In genomic region chr9:40505471-40506312, GRCm38 (mm10) we compare ENCODE assay signal across 15 mouse cellular contexts. TPM values are rescaled to one million over a fixed set of nuclear protein-coding genes. Genes with fewer than 3 reads are reported as not detected.
A peak's percentile ranks its signal among the peaks of the same experiment; 100 is the strongest.
DNase-seq lines count a peak whose midpoint lies in the region; ATAC-seq and TF ChIP-seq lines count a peak whose summit lies in the region.
"Had no signal": no experiment of that assay in that cellular context is flagged by ENCODE, and none has a peak within 500 bp of the region (broad histone marks: within the 10 kb centered on the region; RNA-seq: fewer than 3 reads in every experiment).

No protein-coding gene starts in this region.

- no peaks in the 10 kb centered on the region for H3K36me3 ChIP-seq in macrophage (ENCODE audit: inconsistent target)
- no peaks in the 10 kb centered on the region for H3K36me3 ChIP-seq in embryonic facial prominence, embryonic 10.5 days (replicated peaks)
- no peaks in the 10 kb centered on the region for H3K36me3 ChIP-seq in intestine, postnatal 0 days (ENCODE audit: control insufficient read depth, insufficient read depth)
- H3K36me3 ChIP-seq: heart, embryonic 10.5 days; midbrain, embryonic 10.5 days had no signal

- H3K27me3 ChIP-seq in cerebellum, adult 2 months (ENCODE audit: control insufficient read depth, insufficient read depth, low read length): no peaks in the 10 kb centered on the region
- H3K27me3 ChIP-seq in embryonic facial prominence, embryonic 10.5 days (replicated peaks; ENCODE audit: low read depth, poor library complexity, severe bottlenecking): no peaks in the 10 kb centered on the region
- no peaks in the 10 kb centered on the region for H3K27me3 ChIP-seq in intestine, postnatal 0 days (replicated peaks; ENCODE audit: control insufficient read depth, insufficient read depth, low read length)

- no peak overlapping the region for H3K4me2 ChIP-seq in intestine, postnatal 0 days (replicated peaks; ENCODE audit: low read depth)

- TF ChIP-seq POLR2A in cerebellum, adult 2 months (IDR thresholded peaks at IDR 0.05; ENCODE audit: borderline replicate concordance, insufficient read depth, low read length): no peak
- no peak for TF ChIP-seq POLR2A in cortical plate, adult 2 months (IDR thresholded peaks at IDR 0.05; ENCODE audit: extremely low read depth, insufficient read depth, low read length)

- ATAC-seq in intestine, postnatal 0 days: no peak
- ATAC-seq: activated CD4-positive, CD25-positive, alpha-beta regulatory T cell, adult 4 months; intestine, embryonic 16.5 days had no signal

- H3K9me3 ChIP-seq in embryonic facial prominence, embryonic 10.5 days: no peaks in the 10 kb centered on the region
- H3K9me3 ChIP-seq in intestine, postnatal 0 days (ENCODE audit: control insufficient read depth): no peaks in the 10 kb centered on the region
- H3K9me3 ChIP-seq: heart, embryonic 10.5 days; midbrain, embryonic 10.5 days had no signal

- H3K9ac ChIP-seq in intestine, postnatal 0 days (ENCODE audit: low read depth, low read length): no peak overlapping the region

- TF ChIP-seq CTCF in cerebellum, adult 2 months (IDR thresholded peaks at IDR 0.05; ENCODE audit: borderline replicate concordance, insufficient read depth, low read depth, low read length): no peak
- no peak for TF ChIP-seq CTCF in cortical plate, adult 2 months (IDR thresholded peaks at IDR 0.05; ENCODE audit: extremely low read depth, insufficient read depth, low read length)
- no peak for TF ChIP-seq CTCF in intestine, postnatal 0 days (IDR thresholded peaks at IDR 0.05; ENCODE audit: low read depth)

- peak overlapping the region; percentile 73 for H3K27ac ChIP-seq in cerebellum, adult 2 months (ENCODE audit: insufficient read depth, low read length)
- peak overlapping the region; percentile 90 for H3K27ac ChIP-seq in cortical plate, adult 2 months (ENCODE audit: insufficient read depth, low read length)
- H3K27ac ChIP-seq in macrophage: peak overlapping the region; percentile 40
- H3K27ac ChIP-seq in embryonic facial prominence, embryonic 10.5 days (replicated peaks): no peak overlapping the region
- H3K27ac ChIP-seq in intestine, postnatal 0 days (ENCODE audit: low read depth, low read length): no peak overlapping the region
- H3K27ac ChIP-seq: gastrocnemius, adult 2 months; heart, embryonic 10.5 days; midbrain, embryonic 10.5 days had no signal

- H3K79me2 ChIP-seq in macrophage (ENCODE audit: inconsistent target): no peaks in the 10 kb centered on the region

- 47% methylated on average over 11 of the region's 11 CpGs for WGBS in cerebellum, adult 2 months
- 84% methylated on average over 11 of the region's 11 CpGs for WGBS in macrophage (ENCODE audit: missing documents)
- WGBS in embryonic facial prominence, embryonic 10.5 days: 80% methylated on average over 11 of the region's 11 CpGs
- WGBS in intestine, postnatal 0 days: 73% methylated on average over 11 of the region's 11 CpGs

- no peak overlapping the region for H3K4me3 ChIP-seq in cerebellum, adult 2 months (replicated peaks; ENCODE audit: insufficient read depth, low read depth, low read length)
- H3K4me3 ChIP-seq in cortical plate, adult 2 months (ENCODE audit: insufficient read depth, low read length): no peak overlapping the region
- no peak overlapping the region for H3K4me3 ChIP-seq in macrophage (ENCODE audit: inconsistent target)
- H3K4me3 ChIP-seq in embryonic facial prominence, embryonic 10.5 days: no peak overlapping the region
- H3K4me3 ChIP-seq in intestine, postnatal 0 days (ENCODE audit: low read depth, low read length): no peak overlapping the region
- H3K4me3 ChIP-seq: gastrocnemius, adult 2 months; heart, embryonic 10.5 days; midbrain, embryonic 10.5 days; myocyte had no signal

- peak; percentile 43 for DNase-seq in layer of hippocampus, adult 11-12 months (ENCODE audit: low spot score)
- no peak for DNase-seq in layer of hippocampus, postnatal 10 days (ENCODE audit: low spot score in 2 of 2)
- peak; percentile 52 to 67 for DNase-seq in cerebellum, adult 2 months
- no peak for DNase-seq in embryonic facial prominence, embryonic 10.5 days (ENCODE audit: low spot score)
- no peak for DNase-seq in thymus, postnatal 10 days (ENCODE audit: low spot score in 2 of 2)
- DNase-seq: gastrocnemius, adult 2 months; heart, postnatal 4 days had no signal

- peaks cover 30% of the 10 kb centered on the region for H3K4me1 ChIP-seq in cerebellum, adult 2 months (ENCODE audit: control insufficient read depth, insufficient read depth, low read length)
- peaks cover 4% of the 10 kb centered on the region for H3K4me1 ChIP-seq in cortical plate, adult 2 months (ENCODE audit: control insufficient read depth, insufficient read depth, low read length)
- H3K4me1 ChIP-seq in embryonic facial prominence, embryonic 10.5 days: no peaks in the 10 kb centered on the region
- no peaks in the 10 kb centered on the region for H3K4me1 ChIP-seq in intestine, postnatal 0 days (replicated peaks; ENCODE audit: control insufficient read depth, insufficient read depth, low read length)
- H3K4me1 ChIP-seq: midbrain, embryonic 10.5 days had no signal

RNA-seq across cellular contexts. Expression of gene Gramd1b, which starts 25.5 kb away (rescaled TPM):
- total RNA-seq in layer of hippocampus, postnatal 10 days (2021): 100 to 1,000 TPM; 122 to 128 TPM
- 188 and 204 TPM in 2 replicates for polyA plus RNA-seq in cerebellum, adult 2 months (2012; rRNA removed)
- polyA plus RNA-seq in cortical plate, adult 2 months (2012; rRNA removed): 133 and 135 TPM in 2 replicates
- total RNA-seq in macrophage (2018; cell fraction: chromatin; rRNA removed): 100 to 1,000 TPM; 144 to 589 (median 313) TPM
- 100 to 1,000 TPM in 21 of 26 experiments, 10 to 100 TPM in 5; 70.7 to 155 (median 114) TPM for total RNA-seq in macrophage (2018; cell fraction: cytosol; rRNA removed)
- 100 to 1,000 TPM; 104 to 419 (median 285) TPM for total RNA-seq in macrophage (2018; cell fraction: nucleus; rRNA removed)
- 66.3 to 75.9 TPM (median 73.4 TPM) in 3 replicates for polyA plus RNA-seq in macrophage (2018)
- polyA plus RNA-seq in embryonic facial prominence, embryonic 10.5 days (2016; fragmentation: Nextera tagmentation; extraction: Ambion mirVana): 2.4 and 3.0 TPM in 2 replicates
- polyA plus RNA-seq in intestine, postnatal 0 days (2015; fragmentation: Nextera tagmentation; extraction: Ambion mirVana): 15.2 and 18.6 TPM in 2 replicates

Comparison
In these comparisons a context has a peak if more than half of its experiments do, and no peak if none do; other contexts are left out.
1. DNase-seq: peak in layer of hippocampus, adult 11-12 months (single experiment) and cerebellum, adult 2 months (2 of 2); none in layer of hippocampus, postnatal 10 days (0 of 2), embryonic facial prominence, embryonic 10.5 days (single experiment) and thymus, postnatal 10 days (0 of 2).
2. H3K27ac ChIP-seq: peak in cerebellum, adult 2 months (single experiment), cortical plate, adult 2 months (single experiment) and macrophage (single experiment); none in embryonic facial prominence, embryonic 10.5 days (single experiment) and intestine, postnatal 0 days (single experiment).